Mouse (Mus musculus) ovary, postnatal 36 days (tissue): Measurements from ENCODE around the gene Hba-a2.
"Not testable (repeated sequence)": the region's sequence is repeated elsewhere in the genome, so short reads cannot be mapped to it uniquely, and the experiment has no call there.

Experiments used
- DNase-seq: peaks from one replicate; pipeline ENCODE4 v3.0.0; 2022; ENCODE audit warnings: low spot score, mixed read lengths

Gene Hba-a2

DNA sequence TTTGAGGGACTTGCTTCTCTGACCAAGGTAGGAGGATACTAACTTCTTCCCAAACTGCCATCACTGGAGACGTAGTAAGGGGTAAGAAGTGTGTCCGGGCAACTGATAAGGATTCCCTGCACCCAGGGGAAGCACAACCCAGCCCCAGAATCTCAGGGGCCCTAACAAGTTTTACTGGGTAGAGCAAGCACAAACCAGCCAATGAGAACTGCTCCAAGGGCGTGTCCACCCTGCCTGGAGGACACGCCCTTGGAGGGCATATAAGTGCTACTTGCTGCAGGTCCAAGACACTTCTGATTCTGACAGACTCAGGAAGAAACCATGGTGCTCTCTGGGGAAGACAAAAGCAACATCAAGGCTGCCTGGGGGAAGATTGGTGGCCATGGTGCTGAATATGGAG lies at the start of gene Hba-a2:
TSS of gene Hba-a2 (plus strand) at position 287 of the 400 bp plus-strand sequence.
- DNase-seq = not testable (repeated sequence)

DNA sequence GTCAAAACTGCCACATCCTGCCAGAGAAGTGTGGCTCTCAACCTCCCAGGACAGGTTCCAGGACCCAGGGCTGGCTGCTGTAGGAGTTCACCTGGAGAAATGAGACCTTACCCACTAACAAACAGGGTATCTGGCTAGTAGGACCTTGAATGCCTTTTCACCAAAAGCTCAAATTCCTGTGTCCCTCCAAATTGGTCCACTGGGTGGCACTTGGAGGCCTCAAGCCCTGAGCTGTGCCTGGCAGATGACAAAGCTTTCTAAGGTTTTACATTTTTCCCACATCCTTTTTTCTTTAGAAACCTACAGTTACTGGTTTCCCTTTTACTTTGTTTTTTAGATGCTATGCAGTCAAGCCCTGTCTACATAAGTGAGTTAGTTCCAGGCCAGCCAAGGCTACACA lies 49.2 kb upstream of the Hba-a2 start:
- DNase-seq = no peak

DNA sequence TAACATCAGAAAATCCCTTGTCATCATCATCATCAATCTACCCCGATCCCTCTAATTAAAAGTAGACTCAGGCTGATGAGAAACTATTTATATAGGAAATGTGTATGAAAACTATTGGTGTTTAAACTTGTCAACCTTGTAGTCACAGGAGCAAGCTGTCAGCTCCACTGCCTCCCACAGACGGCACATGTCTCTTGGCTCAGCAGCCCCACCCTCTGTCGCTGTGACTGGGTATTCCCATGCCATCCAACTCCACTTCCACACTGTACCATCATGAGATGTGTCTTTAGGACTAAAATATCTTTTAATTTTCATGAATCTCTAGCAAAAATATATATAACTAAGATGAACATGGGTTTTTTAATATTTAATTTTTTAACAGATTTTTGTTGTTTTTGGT lies 47.9 kb upstream of the Hba-a2 start:
- no peak for DNase-seq

DNA sequence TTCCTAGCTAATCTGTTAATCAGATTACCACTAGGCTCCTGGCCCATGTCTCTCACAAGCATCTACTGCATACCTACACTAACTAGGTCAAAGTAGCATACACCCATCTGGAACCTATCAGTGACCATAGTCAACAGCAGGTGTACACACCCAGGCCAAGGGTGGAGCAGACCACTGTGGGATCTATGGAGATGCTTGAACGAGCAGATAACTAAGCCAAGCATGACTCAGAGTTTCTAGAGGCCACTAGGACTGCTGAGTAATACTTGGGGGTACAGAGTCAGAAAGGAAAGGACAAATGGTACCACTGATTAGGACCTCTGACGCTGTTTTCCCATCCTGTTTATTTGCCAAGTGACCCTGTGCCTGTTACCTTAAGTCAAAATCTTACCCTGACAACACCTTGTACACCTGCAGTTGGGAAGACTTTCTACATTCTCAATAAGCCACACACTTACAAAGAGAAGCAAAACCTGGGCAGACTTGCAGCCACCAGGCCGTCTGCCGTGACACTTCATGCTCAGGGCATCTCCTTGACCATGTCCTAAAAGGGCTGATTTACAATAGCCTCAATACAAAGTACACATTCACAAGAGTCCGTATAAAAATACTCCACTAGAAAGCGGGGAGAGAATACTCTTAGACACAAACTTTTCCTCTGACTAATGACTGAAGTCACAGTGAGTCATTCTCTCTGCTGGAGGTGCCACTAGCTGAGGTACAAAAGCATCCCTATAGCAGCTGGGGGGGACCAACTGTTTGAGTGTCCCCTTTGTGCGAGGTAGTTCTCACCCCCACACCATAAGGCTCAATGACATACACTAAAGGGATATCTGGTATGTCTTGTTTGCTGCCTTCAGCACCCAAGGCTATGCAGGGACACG lies 45.2 kb upstream of the Hba-a2 start:
- DNase-seq = no peak

DNA sequence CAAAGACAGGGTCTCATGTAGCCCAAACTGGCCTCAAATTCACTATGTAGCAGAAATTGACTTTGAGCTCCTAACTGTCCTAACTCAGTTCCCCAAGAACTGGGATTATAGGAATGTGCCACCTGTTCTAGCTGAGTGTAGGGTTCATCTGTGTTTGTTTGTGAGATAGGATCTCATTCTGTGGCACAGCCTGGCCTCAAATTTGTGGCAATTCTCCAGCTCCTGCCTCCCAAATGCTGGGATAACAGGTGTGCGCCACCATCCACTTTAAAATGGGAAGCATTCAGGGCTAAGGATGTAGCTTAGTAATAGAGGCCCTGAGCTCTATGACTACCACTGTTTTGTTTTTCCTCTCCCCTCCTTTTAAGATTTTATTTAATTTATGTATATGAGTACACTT lies 43.2 kb upstream of the Hba-a2 start:
- no peak for DNase-seq

DNA sequence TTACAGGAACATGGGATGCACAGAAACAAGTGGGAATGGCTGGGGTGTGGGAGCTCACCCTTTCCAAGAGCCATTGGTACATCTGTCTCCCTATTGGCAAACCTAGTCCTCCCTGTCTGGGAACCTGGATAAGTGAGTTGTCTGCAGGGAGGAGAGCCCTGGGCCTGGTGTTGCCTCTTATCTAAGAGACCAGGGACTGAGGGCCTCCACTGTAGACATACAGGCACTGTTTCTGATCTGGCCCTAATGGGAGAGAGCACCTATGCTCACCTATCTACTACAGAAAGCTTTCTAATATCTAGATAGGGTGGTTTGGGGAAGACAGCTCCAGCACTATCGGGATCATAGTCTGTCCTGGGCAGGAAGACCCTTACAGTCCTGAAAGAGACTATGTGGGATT lies 40.1 kb upstream of the Hba-a2 start:
- no peak for DNase-seq

DNA sequence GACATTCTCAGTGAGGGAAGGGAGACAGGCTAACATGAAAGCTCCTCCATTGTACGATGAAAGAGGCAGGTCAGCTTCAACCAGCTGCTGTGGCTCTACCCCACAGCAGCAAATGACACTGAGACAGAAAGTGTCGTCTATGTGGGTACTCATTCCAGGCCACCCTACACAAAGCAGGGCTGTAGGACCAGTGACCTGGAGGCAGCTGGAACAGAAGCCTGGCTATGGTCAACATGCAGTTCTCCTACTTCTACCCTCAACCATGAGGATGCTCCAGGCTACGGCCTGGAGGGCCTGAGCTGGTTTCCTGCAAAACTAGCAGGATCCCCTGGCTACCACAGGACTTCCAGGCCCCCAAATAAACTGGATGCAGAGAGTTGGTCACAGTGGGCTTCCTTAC lies 39.7 kb upstream of the Hba-a2 start:
- DNase-seq = no peak

DNA sequence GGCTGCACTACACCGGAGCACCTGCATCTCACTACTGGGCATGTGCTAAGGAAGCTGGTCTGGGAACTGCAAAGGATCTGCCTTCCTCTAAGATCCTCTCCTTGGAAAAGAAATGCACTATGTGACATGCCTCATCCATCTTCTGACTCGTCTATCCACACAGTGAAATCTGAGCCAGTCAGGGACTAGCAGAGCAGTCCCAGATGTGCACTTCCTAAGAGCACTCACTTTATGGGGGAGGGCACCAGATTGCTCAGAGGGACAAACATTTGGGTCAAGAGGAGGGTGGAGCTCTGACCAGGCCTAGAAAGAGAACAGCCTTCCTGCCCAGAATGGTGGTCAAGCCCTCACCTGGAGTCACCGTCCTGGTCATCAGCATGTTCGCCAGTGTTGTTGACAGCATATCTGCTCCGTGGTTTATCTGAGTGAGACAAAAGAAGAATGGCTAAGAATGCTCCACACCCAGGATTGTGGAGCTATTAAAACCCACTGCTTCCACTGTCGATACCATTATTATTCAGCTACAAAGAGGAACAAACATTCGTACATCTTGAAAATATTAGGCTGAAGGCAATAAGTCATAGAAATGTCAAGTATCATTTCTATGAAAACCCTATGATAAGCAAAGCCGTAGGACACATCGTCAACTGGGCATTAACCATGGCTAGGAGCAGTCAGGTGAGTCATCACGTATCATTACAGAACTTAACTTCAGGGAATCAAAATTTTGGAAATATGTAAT lies 33.4 kb upstream of the Hba-a2 start:
- no peak for DNase-seq

DNA sequence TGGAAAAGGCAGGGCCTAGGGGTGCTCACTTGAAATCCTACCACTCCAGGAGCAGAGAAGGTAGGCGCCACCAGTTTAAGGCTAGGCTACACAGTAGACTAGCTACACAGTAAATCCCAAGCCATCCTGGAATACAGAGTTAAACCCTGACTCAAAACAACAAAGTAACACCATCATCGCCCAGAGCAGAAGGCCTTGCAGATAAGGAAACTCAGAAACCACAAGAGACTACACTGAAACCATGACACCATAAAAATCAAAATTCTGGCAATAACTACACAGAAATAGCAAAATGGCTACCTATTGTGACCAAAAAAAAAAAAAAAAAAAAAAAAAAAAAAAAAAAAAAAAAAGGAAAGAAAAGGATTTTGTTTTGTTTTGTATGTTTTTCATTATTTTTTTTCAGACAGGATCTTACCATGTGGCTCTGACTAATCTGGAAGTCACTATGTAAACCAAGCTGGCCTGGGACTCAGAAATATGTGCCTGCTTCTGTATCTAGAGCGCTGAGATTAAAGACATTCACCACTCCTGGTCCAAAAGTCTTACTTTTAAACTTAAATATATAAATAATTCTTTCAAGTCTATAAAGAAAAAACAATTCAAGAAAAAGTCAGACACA lies 31.1 kb upstream of the Hba-a2 start:
- no peak for DNase-seq

DNA sequence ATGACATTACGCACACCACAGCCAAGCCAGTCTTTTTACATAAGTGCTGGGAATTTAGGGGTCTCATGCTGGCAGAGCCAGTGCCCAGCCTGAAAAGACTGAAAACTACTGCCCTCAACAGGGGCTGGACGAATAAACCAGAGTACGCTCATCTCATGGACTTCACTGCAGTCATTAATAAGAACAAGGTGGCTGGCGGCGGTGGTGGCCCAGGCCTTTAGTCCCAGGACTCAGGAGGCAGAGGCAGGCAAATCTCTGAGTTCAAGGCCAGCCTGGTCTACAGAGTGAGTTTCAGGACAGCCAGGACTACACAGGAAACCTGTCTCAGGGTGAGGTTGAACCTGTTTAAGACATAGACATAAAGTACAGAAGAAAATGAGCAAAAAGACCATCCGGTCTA lies 30.1 kb upstream of the Hba-a2 start:
- DNase-seq = no peak

DNA sequence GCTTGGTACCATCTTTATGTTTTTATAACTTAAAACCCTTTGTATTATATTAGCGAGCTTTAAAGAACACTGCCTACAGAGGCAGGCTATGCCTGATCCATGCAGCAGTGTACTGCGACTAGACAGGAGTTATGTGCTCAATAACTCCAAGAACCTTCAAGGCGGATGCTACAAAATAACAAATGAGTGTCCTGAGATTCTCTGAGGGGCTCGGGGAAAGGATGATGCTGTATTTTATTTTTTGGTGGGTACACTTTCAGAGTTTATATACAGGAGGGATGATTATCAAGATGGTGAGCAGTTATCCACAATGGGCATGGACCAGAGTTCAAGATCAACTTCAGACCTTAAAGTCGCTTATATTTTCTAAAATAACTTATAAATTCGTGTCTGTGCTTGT lies 29.5 kb upstream of the Hba-a2 start:
- DNase-seq = no peak

DNA sequence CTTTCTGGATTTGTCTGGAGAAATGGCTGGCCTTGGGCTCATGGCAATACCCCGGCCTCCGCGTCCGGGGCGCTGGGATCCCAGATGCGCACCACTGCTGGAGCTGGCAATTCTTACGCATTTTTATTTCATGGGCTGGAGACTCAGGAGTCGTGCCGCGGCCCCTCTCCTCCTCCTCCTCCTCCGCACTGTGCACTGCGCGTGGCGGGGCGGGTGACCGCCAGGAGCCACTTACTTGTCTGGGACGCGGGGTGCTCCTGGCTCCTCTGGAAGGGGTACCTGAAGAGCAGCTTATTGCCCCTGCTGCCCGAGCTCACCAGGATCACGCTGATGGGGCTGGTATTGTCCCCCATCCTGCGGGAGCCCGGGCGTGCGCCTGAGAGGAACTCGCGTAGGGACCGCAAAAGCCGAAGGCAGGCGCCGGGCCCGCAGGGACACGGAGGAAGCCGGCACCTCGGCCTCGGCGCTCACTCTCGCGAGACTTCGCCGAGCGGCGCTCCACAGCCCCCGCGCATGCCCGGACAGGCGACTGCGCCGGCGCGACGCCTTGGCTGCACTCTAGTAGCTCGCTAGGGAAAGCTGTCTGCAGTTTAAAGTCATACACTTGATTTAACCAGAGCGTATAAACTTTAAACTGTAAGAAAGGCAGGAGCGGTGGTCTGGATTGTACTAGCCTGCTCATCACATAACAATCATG lies 29.0 kb upstream of the Hba-a2 start, which contains the start of gene Nprl3:
TSS of gene Nprl3 (minus strand) at position 520 of the 697 bp plus-strand sequence.
- DNase-seq = peak; percentile 97

DNA sequence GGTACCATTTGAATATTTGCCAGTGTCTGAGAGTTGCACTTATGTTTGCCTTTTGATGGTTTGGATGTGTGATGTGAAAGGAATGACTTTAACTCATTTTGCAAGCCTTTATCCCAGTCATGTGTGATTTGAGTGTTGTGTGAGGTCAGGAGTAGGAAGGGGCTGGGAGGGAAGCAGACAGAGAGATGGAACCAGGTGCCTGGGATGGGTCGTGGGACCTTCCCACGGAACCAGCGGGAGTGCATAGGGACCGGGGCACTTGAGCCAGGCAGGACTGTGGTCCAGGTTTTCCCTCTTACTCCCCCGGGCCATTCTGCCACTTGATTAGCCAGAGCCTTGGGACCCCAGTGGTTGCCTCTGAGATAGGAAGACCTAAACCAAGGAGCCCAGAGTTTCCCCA lies 28.3 kb upstream of the Hba-a2 start:
- DNase-seq = no peak

DNA sequence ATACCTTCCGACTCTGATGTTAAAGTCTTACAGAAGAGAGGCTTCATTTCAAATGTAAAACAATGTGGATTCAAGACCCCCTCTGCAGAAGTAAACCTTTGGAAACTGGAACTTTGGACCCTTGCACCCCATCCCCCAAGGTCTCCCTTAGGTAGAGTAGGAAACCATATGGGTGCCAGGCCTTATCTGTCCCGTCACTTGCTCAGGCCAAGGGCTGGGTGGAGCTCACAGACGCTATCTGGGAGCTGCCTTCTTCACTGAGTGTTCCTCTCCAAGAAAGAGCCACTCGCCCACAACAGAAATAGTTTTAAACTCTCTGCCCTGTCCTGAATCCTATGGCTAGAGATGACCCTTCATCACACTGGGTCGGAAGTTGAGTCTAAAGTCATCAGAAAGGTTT lies 27.3 kb upstream of the Hba-a2 start:
- DNase-seq = no peak

DNA sequence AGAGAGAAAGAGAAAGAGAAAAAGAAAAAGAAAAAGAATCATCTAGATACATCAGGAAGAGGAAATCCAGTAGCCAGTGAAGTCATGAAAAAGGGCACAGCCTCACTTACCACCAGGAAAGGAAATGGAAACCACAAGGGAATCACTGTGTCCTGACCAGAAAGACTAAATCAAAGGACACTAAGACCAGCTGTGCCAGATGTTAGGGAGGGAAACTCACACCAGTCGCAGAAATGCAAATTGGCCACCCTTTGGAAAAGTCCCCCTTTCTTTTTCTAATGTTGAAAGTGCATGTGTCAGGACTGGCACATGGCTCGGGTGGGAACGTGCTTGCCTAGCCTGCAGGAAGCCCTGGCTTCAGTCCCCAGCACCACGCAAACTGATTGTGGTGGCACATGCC lies 25.1 kb upstream of the Hba-a2 start:
- no peak for DNase-seq

DNA sequence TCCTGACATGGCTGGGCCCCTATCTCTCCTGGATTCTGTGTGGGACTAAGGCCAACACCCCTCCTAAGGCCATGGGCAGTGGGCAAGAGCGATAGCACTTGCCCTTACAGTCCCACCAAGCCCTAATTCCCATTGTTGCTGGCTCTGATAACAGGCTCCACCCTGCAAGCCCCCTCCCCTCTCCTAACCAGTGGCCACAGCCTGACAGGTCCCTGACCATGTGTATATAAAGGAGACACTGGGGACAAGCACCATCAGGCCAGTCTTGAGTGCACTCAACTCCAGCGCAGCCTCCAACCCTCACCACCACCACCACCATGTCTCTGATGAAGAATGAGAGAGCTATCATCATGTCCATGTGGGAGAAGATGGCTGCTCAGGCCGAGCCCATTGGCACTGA lies 19.9 kb upstream of the Hba-a2 start, which contains the start of gene Hba-x:
TSS of gene Hba-x (plus strand) at position 54 of the 400 bp plus-strand sequence.
- no peak for DNase-seq

DNA sequence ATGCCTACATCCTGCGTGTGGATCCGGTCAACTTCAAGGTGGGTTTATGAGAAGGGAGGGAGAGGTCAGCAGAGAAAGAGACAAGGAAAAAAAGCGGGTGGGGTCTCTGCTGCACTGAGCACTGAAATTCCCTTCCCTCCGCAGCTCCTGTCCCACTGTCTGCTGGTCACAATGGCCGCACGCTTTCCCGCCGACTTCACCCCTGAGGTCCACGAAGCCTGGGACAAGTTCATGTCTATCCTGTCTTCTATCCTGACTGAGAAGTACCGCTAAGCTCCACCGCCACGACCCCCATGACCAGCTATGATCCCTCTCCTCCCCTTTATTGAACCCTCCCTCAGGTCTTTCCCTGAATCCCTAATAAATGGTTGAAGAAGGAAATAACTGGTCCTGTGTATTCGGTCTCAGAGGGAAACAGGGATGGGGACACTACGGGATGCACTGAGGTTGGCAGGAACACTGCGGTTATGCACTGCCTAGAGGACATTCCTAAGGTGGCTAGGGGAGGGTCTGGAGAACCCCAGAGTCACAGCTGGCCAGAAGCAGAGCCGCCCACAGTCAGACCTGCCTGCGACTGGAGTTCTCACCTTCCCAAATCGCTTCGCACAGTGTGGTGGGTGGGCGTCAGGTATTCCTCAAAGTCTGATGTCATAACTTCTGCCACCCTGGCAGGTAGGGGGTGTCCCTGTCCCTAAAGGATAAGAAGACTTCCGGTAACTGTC lies 18.4 kb upstream of the Hba-a2 start:
- DNase-seq = no peak

DNA sequence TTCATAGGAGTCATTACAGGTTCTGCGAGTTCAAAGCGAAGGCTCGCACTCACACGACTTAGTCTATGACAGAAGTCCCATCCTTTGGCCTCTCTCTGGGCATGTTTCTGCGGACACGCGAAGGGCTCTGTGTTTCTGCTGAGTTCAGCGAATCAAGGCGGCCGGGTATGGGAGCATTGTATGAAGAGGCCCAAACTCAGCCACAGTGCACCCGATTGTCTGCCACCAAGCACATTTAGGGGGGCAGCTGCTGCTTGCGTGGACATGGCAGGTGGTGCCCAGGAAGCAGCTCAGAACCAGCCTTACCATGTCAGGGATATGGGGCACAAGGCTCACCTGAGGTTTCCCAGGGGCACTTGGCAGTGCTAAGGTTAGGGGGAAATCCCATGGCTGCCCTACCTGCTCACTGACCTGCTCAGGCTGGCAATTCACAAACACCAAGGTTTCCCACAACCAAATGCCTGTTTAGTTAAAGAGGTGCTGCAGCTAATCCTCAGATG lies 17.8 kb upstream of the Hba-a2 start:
- DNase-seq = no peak

DNA sequence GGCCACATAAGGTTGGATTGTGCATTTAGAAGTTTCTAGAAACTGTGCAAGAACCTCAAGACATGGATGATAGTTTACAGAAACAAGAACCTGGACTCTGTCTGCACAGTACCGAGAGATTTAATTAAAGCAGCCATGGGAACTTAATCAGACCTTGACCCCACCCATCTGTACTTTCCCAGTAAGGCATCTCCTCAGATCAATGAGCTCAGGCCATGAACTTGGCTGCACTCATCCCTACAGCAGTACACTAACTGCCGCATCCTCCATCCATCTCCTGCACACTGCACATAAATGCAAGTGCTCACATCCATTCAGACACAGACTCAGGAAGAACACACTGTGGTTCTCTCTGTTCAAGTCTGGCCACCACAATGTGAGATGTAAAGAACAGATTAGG lies 15.6 kb upstream of the Hba-a2 start:
- DNase-seq = no peak

DNA sequence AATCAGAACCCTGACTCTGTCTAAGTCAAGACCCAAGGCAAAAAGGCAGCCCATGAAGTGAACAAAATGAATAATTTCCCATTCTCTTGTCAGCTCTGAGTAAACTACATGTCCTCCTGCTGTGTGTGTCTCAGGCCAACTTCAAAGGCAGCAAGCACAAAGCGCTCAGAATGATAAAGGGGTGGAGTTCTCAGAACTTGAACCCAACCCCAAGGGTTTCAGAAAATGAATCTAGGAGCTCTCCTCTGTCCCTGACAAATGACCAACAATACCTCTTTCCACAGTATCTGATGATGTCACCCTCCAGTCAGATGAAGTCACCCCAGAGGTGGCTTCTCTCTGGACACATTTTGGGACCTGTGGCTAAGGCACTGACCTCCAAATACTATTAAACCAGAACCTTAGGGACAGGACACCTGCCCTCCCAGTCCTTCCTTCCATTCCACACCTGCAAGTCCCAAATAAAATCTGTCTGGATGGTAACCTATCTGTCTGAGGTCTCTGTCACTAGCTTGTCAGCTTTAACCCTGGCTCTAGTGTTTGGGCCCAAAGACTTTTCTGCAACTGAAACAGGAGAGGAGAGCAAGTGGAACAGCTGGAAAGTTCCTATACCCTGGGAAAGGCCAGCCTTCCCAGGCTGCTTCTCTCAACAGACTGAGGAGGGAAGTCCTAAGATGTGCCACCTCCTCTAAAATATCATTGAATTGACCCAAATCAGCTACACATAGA lies 14.7 kb upstream of the Hba-a2 start:
- no peak for DNase-seq
